ENCODE assay signal across 18 mouse cellular contexts in genomic region chr10:121422294-121422693, GRCm38 (mm10). TPM values are rescaled to one million over a fixed set of nuclear protein-coding genes. Genes with fewer than 3 reads are reported as not detected.
DNase-seq lines count a peak whose midpoint lies in the region; ATAC-seq and TF ChIP-seq lines count a peak whose summit lies in the region.
"Had no signal": no experiment of that assay in that cellular context is flagged by ENCODE, and none has a peak within 500 bp of the region (broad histone marks: within the 10 kb centered on the region; RNA-seq: fewer than 3 reads in every experiment).

No protein-coding gene starts in this region.

- no peak overlapping the region for H3K4me2 ChIP-seq in heart, embryonic 12.5 days
- no peak overlapping the region for H3K4me2 ChIP-seq in hindbrain, postnatal 0 days (ENCODE audit: low read depth, low read length)
- no peak overlapping the region for H3K4me2 ChIP-seq in hindbrain, embryonic 11.5 days (replicated peaks; ENCODE audit: low read depth, low read length)
- H3K4me2 ChIP-seq: embryonic facial prominence, embryonic 13.5 days; forebrain, embryonic 12.5 days; hindbrain, embryonic 13.5 days; intestine, embryonic 15.5 days had no signal

- peaks cover 85% of the 10 kb centered on the region for H3K4me1 ChIP-seq in heart, embryonic 12.5 days (replicated peaks)
- H3K4me1 ChIP-seq in hindbrain, postnatal 0 days (ENCODE audit: insufficient read depth, low read length): peaks cover 31% of the 10 kb centered on the region
- H3K4me1 ChIP-seq in hindbrain, embryonic 11.5 days (replicated peaks; ENCODE audit: control insufficient read depth, insufficient read depth, low read length): peaks cover 7% of the 10 kb centered on the region; the same call in 1 of the 2 replicates

- peak overlapping the region; percentile 82 for H3K27ac ChIP-seq in gastrocnemius, adult 2 months
- 0 out of 2 replicates have a peak overlapping the region, but pooled peaks have one; percentile 68 for H3K27ac ChIP-seq in heart, embryonic 12.5 days (ENCODE audit: poor library complexity, severe bottlenecking)
- peak overlapping the region; percentile 71; the same call in 1 of the 2 replicates for H3K27ac ChIP-seq in hindbrain, postnatal 0 days
- no peak overlapping the region for H3K27ac ChIP-seq in hindbrain, embryonic 11.5 days (ENCODE audit: low read depth, low read length)
- H3K27ac ChIP-seq: forebrain, embryonic 12.5 days; intestine, embryonic 15.5 days had no signal

- no peaks in the 10 kb centered on the region for H3K36me3 ChIP-seq in heart, embryonic 12.5 days
- H3K36me3 ChIP-seq in hindbrain, postnatal 0 days (ENCODE audit: insufficient read depth, low read length): no peaks in the 10 kb centered on the region
- H3K36me3 ChIP-seq in hindbrain, embryonic 11.5 days (ENCODE audit: control insufficient read depth, insufficient read depth, low read length): no peaks in the 10 kb centered on the region
- H3K36me3 ChIP-seq in splenic B cell, adult 2 months (ENCODE audit: control insufficient read depth, insufficient read depth, low read length, poor library complexity, severe bottlenecking): no peaks in the 10 kb centered on the region
- H3K36me3 ChIP-seq: forebrain, embryonic 12.5 days; hindbrain, embryonic 13.5 days; intestine, embryonic 15.5 days had no signal

- no peaks in the 10 kb centered on the region for H3K9me3 ChIP-seq in heart, embryonic 12.5 days (replicated peaks)
- no peaks in the 10 kb centered on the region for H3K9me3 ChIP-seq in hindbrain, postnatal 0 days (ENCODE audit: low read length)
- H3K9me3 ChIP-seq in hindbrain, embryonic 11.5 days (ENCODE audit: control insufficient read depth, low read length): no peaks in the 10 kb centered on the region
- H3K9me3 ChIP-seq: embryonic facial prominence, embryonic 13.5 days; forebrain, embryonic 12.5 days; hindbrain, embryonic 13.5 days; intestine, embryonic 15.5 days had no signal

- intact Hi-C loops in gastrocnemius, adult 2 months (cut with DNase I): no loop called here

- no peak for ATAC-seq in heart, embryonic 12.5 days (ENCODE audit: insufficient number of reproducible peaks, low FRiP score)
- no peak for ATAC-seq in hindbrain, postnatal 0 days
- no peak for ATAC-seq in hindbrain, embryonic 11.5 days (ENCODE audit: low FRiP score)
- ATAC-seq: forebrain, embryonic 16.5 days; intestine, embryonic 15.5 days had no signal

- no peaks in the 10 kb centered on the region for H3K27me3 ChIP-seq in heart, embryonic 12.5 days (replicated peaks)
- H3K27me3 ChIP-seq in hindbrain, postnatal 0 days (ENCODE audit: insufficient read depth, low read length): no peaks in the 10 kb centered on the region
- H3K27me3 ChIP-seq in hindbrain, embryonic 11.5 days (ENCODE audit: control insufficient read depth, insufficient read depth, low read length): no peaks in the 10 kb centered on the region
- H3K27me3 ChIP-seq in splenic B cell, adult 2 months (ENCODE audit: control insufficient read depth, insufficient read depth, low read length, poor library complexity, severe bottlenecking): no peaks in the 10 kb centered on the region
- H3K27me3 ChIP-seq: embryonic facial prominence, embryonic 13.5 days; intestine, embryonic 15.5 days had no signal

- no peak for DNase-seq in gastrocnemius, adult 2 months
- DNase-seq in gastrocnemius, postnatal 4 days (ENCODE audit: low spot score in 2 of 2): no peak
- DNase-seq in heart, adult 8-10 months (ENCODE audit: low spot score): no peak
- DNase-seq in hindbrain, postnatal 0 days (ENCODE audit: low spot score): no peak
- DNase-seq in hindbrain, embryonic 11.5 days (ENCODE audit: low spot score): no peak
- DNase-seq in splenic B cell, adult 2 months (ENCODE audit: low read depth, low spot score): peak; percentile 25
- DNase-seq: adrenal gland, postnatal 10 days; cerebellum, adult 11-12 months; cerebellum, adult 9-11 months; cerebellum, postnatal 36 days; gastrocnemius, postnatal 14 days; kidney, adult 18-20 months had no signal

- 87% methylated on average over 6 of the region's 6 CpGs for WGBS in heart, embryonic 12.5 days
- 66% methylated on average over 6 of the region's 6 CpGs for WGBS in hindbrain, postnatal 0 days
- WGBS in hindbrain, embryonic 11.5 days: 96% methylated on average over 6 of the region's 6 CpGs

- H3K4me3 ChIP-seq in gastrocnemius, adult 2 months: no peak overlapping the region
- H3K4me3 ChIP-seq in heart, embryonic 12.5 days: no peak overlapping the region
- no peak overlapping the region for H3K4me3 ChIP-seq in hindbrain, postnatal 0 days (ENCODE audit: low read length)
- no peak overlapping the region for H3K4me3 ChIP-seq in hindbrain, embryonic 11.5 days (ENCODE audit: low read depth, low read length)
- H3K4me3 ChIP-seq: embryonic facial prominence, embryonic 13.5 days; forebrain, embryonic 12.5 days; hindbrain, embryonic 13.5 days; intestine, embryonic 15.5 days had no signal

- TF ChIP-seq CTCF in gastrocnemius, adult 2 months (IDR thresholded peaks at IDR 0.05): no peak
- TF ChIP-seq CTCF in hindbrain, postnatal 0 days (IDR thresholded peaks at IDR 0.05; ENCODE audit: low read depth): no peak

- no peak overlapping the region for H3K9ac ChIP-seq in heart, embryonic 12.5 days
- no peak overlapping the region for H3K9ac ChIP-seq in hindbrain, postnatal 0 days (replicated peaks; ENCODE audit: low read length)
- no peak overlapping the region for H3K9ac ChIP-seq in hindbrain, embryonic 11.5 days (ENCODE audit: low read depth, low read length)
- H3K9ac ChIP-seq: embryonic facial prominence, embryonic 13.5 days; forebrain, embryonic 12.5 days; hindbrain, embryonic 13.5 days; intestine, embryonic 15.5 days had no signal

RNA-seq across cellular contexts. Expression of gene Rassf3, which starts 53.9 kb away (rescaled TPM):
- total RNA-seq in gastrocnemius, adult 2 months (2021): 10 to 100 TPM; 29.2 to 47.3 TPM
- total RNA-seq in gastrocnemius, postnatal 4 days (2021): 10 to 100 TPM; 70.0 to 78.2 TPM
- polyA plus RNA-seq in heart, embryonic 12.5 days (2016; fragmentation: Nextera tagmentation; extraction: Ambion mirVana): 27.0 and 28.1 TPM in 2 replicates
- 100 to 1,000 TPM; 131 to 151 (median 141) TPM for total RNA-seq in heart, adult 8-10 months (2022)
- 7.4 and 11.1 TPM in 2 replicates for total RNA-seq in hindbrain, postnatal 0 days (2014; rRNA removed)
- polyA plus RNA-seq in hindbrain, postnatal 0 days (2015; fragmentation: Nextera tagmentation; extraction: Ambion mirVana): 5.7 and 6.0 TPM in 2 replicates
- polyA plus RNA-seq in hindbrain, embryonic 11.5 days (2014; fragmentation: Nextera tagmentation; extraction: Ambion mirVana): 7.0 and 8.1 TPM in 2 replicates

RNA-seq across cellular contexts. Expression of gene Gns, which starts 57.4 kb away (rescaled TPM):
- total RNA-seq in gastrocnemius, adult 2 months (2021): 10 to 100 TPM; 27.3 to 34.0 TPM
- total RNA-seq in gastrocnemius, postnatal 4 days (2021): 10 to 100 TPM; 67.9 to 68.9 TPM
- 40.2 and 40.3 TPM in 2 replicates for polyA plus RNA-seq in heart, embryonic 12.5 days (2016; fragmentation: Nextera tagmentation; extraction: Ambion mirVana)
- total RNA-seq in heart, adult 8-10 months (2022): 10 to 100 TPM; 87.6 to 95.8 (median 92.4) TPM
- 87.5 and 93.8 TPM in 2 replicates for total RNA-seq in hindbrain, postnatal 0 days (2014; rRNA removed)
- polyA plus RNA-seq in hindbrain, postnatal 0 days (2015; fragmentation: Nextera tagmentation; extraction: Ambion mirVana): 38.2 and 39.5 TPM in 2 replicates
- 38.8 and 41.2 TPM in 2 replicates for polyA plus RNA-seq in hindbrain, embryonic 11.5 days (2014; fragmentation: Nextera tagmentation; extraction: Ambion mirVana)
